Mouse (Mus musculus) adrenal gland (tissue): ENCODE results near the gene Plin4.
"Not testable (repeated sequence)": the region's sequence is repeated elsewhere in the genome, so short reads cannot be mapped to it uniquely, and the experiment has no call there.

Source experiments
- intact Hi-C: fragments of 180-260 bp; cut with DNase I; formaldehyde crosslinking; loops from one replicate; pipeline ENCODE4 v1.15.1; 2025

Gene Plin4

GRCm38 (mm10) chr17:56065715-56066114, 43.9 kb downstream of the Plin4 start:
- intact Hi-C loops: not testable (repeated sequence)

DNA sequence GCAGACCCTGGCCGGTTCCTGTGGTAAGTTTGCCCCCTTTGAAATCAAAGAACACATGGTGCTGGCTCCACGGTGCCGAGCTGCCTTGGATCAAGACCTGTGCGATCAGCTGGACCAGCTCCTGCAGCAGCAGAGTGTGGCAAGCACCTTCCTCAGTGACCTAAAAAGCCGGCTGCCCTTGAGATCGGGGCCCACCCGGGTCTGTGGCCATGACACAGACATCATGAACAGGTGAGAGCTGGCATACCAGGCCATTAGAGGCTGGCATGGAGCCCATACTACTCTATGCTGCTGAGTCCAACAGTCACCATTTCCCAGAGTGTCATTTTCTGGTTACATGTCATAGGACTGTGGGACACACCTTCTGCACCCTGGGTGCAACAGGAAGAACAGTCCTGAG, 47.5 kb downstream of the Plin4 start:
- intact Hi-C loops: no loop called here

- intact Hi-C loops: no loop called here
Measured at GRCm38 (mm10) chr17:56057381-56058120, 52.1 kb downstream of the Plin4 start.

DNA sequence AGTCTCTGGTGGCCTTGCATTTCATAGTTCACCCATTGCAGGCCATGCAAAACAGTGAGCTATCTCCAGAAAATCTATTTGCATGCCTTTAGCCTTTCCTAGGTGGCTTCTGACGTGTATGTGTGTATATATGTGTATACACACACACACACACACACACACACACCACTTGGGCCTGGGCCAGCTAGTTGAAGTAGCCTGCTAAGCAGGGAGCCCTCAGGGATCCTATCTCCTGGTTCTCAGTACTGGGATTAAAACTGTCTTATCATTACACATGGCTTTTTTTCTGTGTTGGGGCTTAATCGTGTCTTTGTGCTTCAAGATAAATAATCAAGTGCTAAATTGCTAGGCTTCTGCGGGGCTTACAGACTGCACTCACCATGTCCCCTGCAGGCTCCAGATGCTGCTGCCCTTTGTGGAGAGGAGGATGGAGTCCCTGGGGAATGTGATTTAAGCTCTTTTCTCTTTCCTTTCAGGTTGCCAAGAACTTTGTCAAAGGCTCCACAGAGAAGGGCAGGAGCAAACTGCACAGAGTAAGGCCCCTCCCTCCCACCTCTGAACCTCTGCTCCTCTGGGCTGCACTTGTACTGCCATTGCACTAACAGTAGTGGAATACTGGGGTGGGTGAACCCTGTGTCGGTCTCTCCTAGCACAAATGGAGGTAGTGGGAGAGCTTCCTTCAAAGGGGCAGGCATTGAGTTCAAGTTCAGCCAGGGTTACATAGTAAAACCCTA, 53.5 kb downstream of the Plin4 start:
- intact Hi-C loops: no loop called here

GRCm38 (mm10) chr17:56054938-56055337, 54.7 kb downstream of the Plin4 start:
- intact Hi-C loops: no loop called here

GRCm38 (mm10) chr17:56051369-56051768, 58.2 kb downstream of the Plin4 start:
- intact Hi-C loops: no loop called here
